Mouse (Mus musculus): ENCODE results near the gene Ccdc157.

DNA sequence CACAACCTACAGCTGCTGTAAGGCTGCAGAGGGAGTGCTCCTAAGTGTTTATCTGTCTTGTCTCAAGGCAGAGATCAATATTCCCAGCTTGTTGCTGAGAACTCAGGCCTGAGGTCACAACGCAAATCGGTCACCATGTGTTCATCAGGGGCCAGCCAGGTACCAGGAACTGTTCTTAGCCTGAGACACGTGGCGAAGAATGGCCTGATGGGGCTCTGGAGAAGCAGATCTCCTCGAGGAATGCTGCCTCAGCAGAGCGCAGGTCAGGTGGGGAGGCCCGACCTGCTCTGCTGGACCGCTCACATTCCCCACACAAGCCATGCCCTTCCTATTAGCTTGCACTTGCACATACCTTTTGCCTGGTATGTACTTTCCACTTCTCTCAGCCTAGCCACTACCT lies 36.5 kb upstream of the Ccdc157 start:
- TF ChIP-seq EP300 (IDR thresholded peaks at IDR 0.05), result peak; percentile 73
- TF ChIP-seq CTCF (IDR thresholded peaks at IDR 0.05), result no peak
